Mouse (Mus musculus) brain, embryonic 14.5 days (tissue): ENCODE measurements around the gene Man2a1. TPM values are rescaled to one million over a fixed set of nuclear protein-coding genes. Genes with fewer than 3 reads are reported as not detected.

ENCODE experiments used
- DNase-seq: peaks from one replicate; pipeline ENCODE4 v3.0.0-alpha.2; 2011; ENCODE audit warnings: low read depth
- CTCF ChIP-seq: fragments of 200-500 bp; IDR thresholded peaks from 2 replicates; pipeline ENCODE4 v1.5.1; 2012; ENCODE audit warnings: inconsistent platforms, mild to moderate bottlenecking, moderate library complexity, borderline replicate concordance; ENCODE audit not compliant: insufficient read depth, insufficient read length; ENCODE audit errors: extremely low read depth
- POLR2A ChIP-seq: fragments of 200-500 bp; IDR thresholded peaks from 2 replicates; pipeline ENCODE4 v1.6.1; 2012; ENCODE audit warnings: mild to moderate bottlenecking, inconsistent platforms, borderline replicate concordance; ENCODE audit not compliant: poor library complexity, insufficient read depth, insufficient read length, severe bottlenecking; ENCODE audit errors: extremely low read depth
- polyA plus RNA-seq: library from polyadenylated mRNA; depleted of rRNA; stranded (reverse); fragments of >200 nt; gene quantifications from 2 replicates; pipeline ENCODE4 v1.2.3, GENCODE M21; 2012

The Man2a1 gene
- polyA plus RNA-seq, 1 experiment: 16.6 TPM

- TF ChIP-seq POLR2A: no peak
- no peak for TF ChIP-seq CTCF
- no peak for DNase-seq
Measured at GRCm38 (mm10) chr17:64620135-64620534, 19.6 kb downstream of the Man2a1 start.

- no peak for DNase-seq
Measured at GRCm38 (mm10) chr17:64620627-64621026, 20.1 kb downstream of the Man2a1 start.

GRCm38 (mm10) chr17:64621226-64621625 is 20.7 kb downstream of the Man2a1 start:
- no peak for DNase-seq
- TF ChIP-seq POLR2A: no peak
- TF ChIP-seq CTCF: no peak

More at GRCm38 (mm10) chr17:64620627-64621026, 20.1 kb downstream of the Man2a1 start:
- no peak for TF ChIP-seq POLR2A
- TF ChIP-seq CTCF: no peak

GRCm38 (mm10) chr17:64621649-64622351 is 21.3 kb downstream of the Man2a1 start:
- TF ChIP-seq POLR2A (no peak), CTCF (no peak)
- DNase-seq: no peak

GRCm38 (mm10) chr17:64622352-64622886 is 21.9 kb downstream of the Man2a1 start:
- no peak for DNase-seq
- TF ChIP-seq CTCF (no peak), POLR2A (no peak)

- TF ChIP-seq CTCF: no peak
- no peak for TF ChIP-seq POLR2A
- no peak for DNase-seq
Measured at GRCm38 (mm10) chr17:64624439-64624838, 23.9 kb downstream of the Man2a1 start.

- DNase-seq: no peak
- TF ChIP-seq CTCF (no peak), POLR2A (no peak)
Measured at GRCm38 (mm10) chr17:64628796-64629195, 28.3 kb downstream of the Man2a1 start.

GRCm38 (mm10) chr17:64629486-64629885 is 28.9 kb downstream of the Man2a1 start:
- TF ChIP-seq CTCF (no peak), POLR2A (no peak)
- no peak for DNase-seq

GRCm38 (mm10) chr17:64630506-64630905 is 30.0 kb downstream of the Man2a1 start:
- no peak for DNase-seq
- TF ChIP-seq POLR2A (no peak), CTCF (no peak)

GRCm38 (mm10) chr17:64637868-64638537 is 37.5 kb downstream of the Man2a1 start:
- DNase-seq: no peak
- TF ChIP-seq CTCF (no peak), POLR2A (no peak)

- no peak for DNase-seq
- TF ChIP-seq POLR2A (no peak), CTCF (no peak)
Measured at GRCm38 (mm10) chr17:64641376-64641775, 40.8 kb downstream of the Man2a1 start.
